Mouse (Mus musculus) limb, embryonic 12.5 days (tissue): Measurements from ENCODE around the gene Tbx20. TPM values are rescaled to one million over a fixed set of nuclear protein-coding genes. Genes with fewer than 3 reads are reported as not detected.

Experiments used
- ATAC-seq: fragments of 200-750 bp; cut with Nextera tagmentation; 2 replicates; pipeline ENCODE4 v1.8.0; 2017; ENCODE audit warnings: low read depth, moderate TSS enrichment; ENCODE audit not compliant: insufficient number of reproducible peaks, insufficient read depth, low FRiP score, low TSS enrichment
- H3K27ac ChIP-seq: fragments of 300-500 bp; sonication (generic); 2 replicates; pipeline ENCODE4 v1.5.1; 2016; ENCODE audit warnings: mild to moderate bottlenecking, moderate library complexity
- H3K27me3 ChIP-seq: fragments of 300-500 bp; sonication (generic); 2 replicates; pipeline ENCODE4 v1.6.1; 2016; ENCODE audit warnings: mild to moderate bottlenecking, moderate library complexity
- H3K36me3 ChIP-seq: fragments of 300-500 bp; sonication (generic); 2 replicates; pipeline ENCODE4 v1.6.1; 2016; ENCODE audit warnings: mild to moderate bottlenecking, moderate library complexity
- H3K4me1 ChIP-seq: fragments of 300-500 bp; sonication (generic); replicated peaks from 2 replicates; pipeline ENCODE4 v1.6.1; 2016
- H3K4me2 ChIP-seq: fragments of 300-500 bp; sonication (generic); 2 replicates; pipeline ENCODE4 v1.6.1; 2016; ENCODE audit warnings: mild to moderate bottlenecking, moderate library complexity
- H3K4me3 ChIP-seq: fragments of 300-500 bp; sonication (generic); replicated peaks from 2 replicates; pipeline ENCODE4 v1.5.1; 2016; ENCODE audit warnings: mild to moderate bottlenecking
- H3K9ac ChIP-seq: fragments of 300-500 bp; sonication (generic); replicated peaks from 2 replicates; pipeline ENCODE4 v1.6.1; 2016; ENCODE audit warnings: mild to moderate bottlenecking, moderate library complexity
- H3K9me3 ChIP-seq: fragments of 300-500 bp; sonication (generic); 2 replicates; pipeline ENCODE4 v1.6.1; 2016; ENCODE audit warnings: mild to moderate bottlenecking, moderate library complexity
- WGBS: fragments of 180-500 bp; shearing (Covaris S2); methylation state at CpG from one replicate; pipeline ENCODE4 v1.1.7; 2016; 5-methylcytosine and 5-hydroxymethylcytosine counted together
- polyA plus RNA-seq: library from polyadenylated mRNA; unstranded; fragments of >200 nt; fragmentation: Nextera tagmentation; extraction: Ambion mirVana; gene quantifications from 2 replicates; pipeline ENCODE4 v1.2.1, GENCODE M21; 2016

The Tbx20 gene
- polyA plus RNA-seq, 1 experiment from 2014 or later: not detected

- no peaks in the 10 kb centered on the region for H3K36me3 ChIP-seq
- no peak overlapping the region for H3K4me2 ChIP-seq
- no peak for ATAC-seq
- no peaks in the 10 kb centered on the region for H3K9me3 ChIP-seq
- H3K4me3 ChIP-seq: no peak overlapping the region
- no peak overlapping the region for H3K27ac ChIP-seq
- H3K9ac ChIP-seq: no peak overlapping the region
- H3K27me3 ChIP-seq: peaks cover 61% of the 10 kb centered on the region
- peaks cover 8% of the 10 kb centered on the region for H3K4me1 ChIP-seq
- 39% methylated on average over 3 of the region's 3 CpGs for WGBS
Observed at GRCm38 (mm10) chr9:24767056-24767455, 7.0 kb downstream of the Tbx20 start.

- no peaks in the 10 kb centered on the region for H3K9me3 ChIP-seq
- H3K4me1 ChIP-seq: peaks cover 6% of the 10 kb centered on the region
- H3K27ac ChIP-seq: no peak overlapping the region
- no peak for ATAC-seq
- no peak overlapping the region for H3K4me3 ChIP-seq
- no peak overlapping the region for H3K9ac ChIP-seq
- H3K4me2 ChIP-seq: no peak overlapping the region
- WGBS: 52% methylated on average over 4 of the region's 4 CpGs
- H3K27me3 ChIP-seq: peaks cover 49% of the 10 kb centered on the region
- no peaks in the 10 kb centered on the region for H3K36me3 ChIP-seq
Observed at GRCm38 (mm10) chr9:24765572-24765971, 8.5 kb downstream of the Tbx20 start.

- WGBS: 32% methylated on average over 4 of the region's 4 CpGs
Observed at GRCm38 (mm10) chr9:24760461-24760860, 13.6 kb downstream of the Tbx20 start.

GRCm38 (mm10) chr9:24744958-24745357, 29.1 kb downstream of the Tbx20 start:
- no peak for ATAC-seq
- no peak overlapping the region for H3K9ac ChIP-seq
- no peaks in the 10 kb centered on the region; the same call in 1 of the 2 replicates for H3K27me3 ChIP-seq
- H3K9me3 ChIP-seq: no peaks in the 10 kb centered on the region
- H3K4me1 ChIP-seq: no peaks in the 10 kb centered on the region
- H3K27ac ChIP-seq: no peak overlapping the region
- H3K36me3 ChIP-seq: no peaks in the 10 kb centered on the region
- 88% methylated on average over 5 of the region's 5 CpGs for WGBS
- no peak overlapping the region for H3K4me3 ChIP-seq
- H3K4me2 ChIP-seq: no peak overlapping the region

More at GRCm38 (mm10) chr9:24760461-24760860, 13.6 kb downstream of the Tbx20 start:
- Histone ChIP-seq H3K4me2 (no peak overlapping the region), H3K9me3 (no peaks in the 10 kb centered on the region), H3K27ac (no peak overlapping the region), H3K36me3 (no peaks in the 10 kb centered on the region), H3K27me3 (peaks cover 18% of the 10 kb centered on the region), H3K9ac (no peak overlapping the region), H3K4me3 (no peak overlapping the region), H3K4me1 (no peaks in the 10 kb centered on the region)
- no peak for ATAC-seq

GRCm38 (mm10) chr9:24701246-24701645, 72.9 kb downstream of the Tbx20 start:
- no peak for ATAC-seq
- peaks cover 11% of the 10 kb centered on the region for H3K27me3 ChIP-seq
- H3K27ac ChIP-seq: no peak overlapping the region
- 0 out of 2 replicates have a peak, but pooled peaks cover 6% of the 10 kb centered on the region for H3K9me3 ChIP-seq
- H3K9ac ChIP-seq: no peak overlapping the region
- H3K4me2 ChIP-seq: no peak overlapping the region
- H3K4me3 ChIP-seq: no peak overlapping the region
- H3K36me3 ChIP-seq: no peaks in the 10 kb centered on the region
- peaks cover 3% of the 10 kb centered on the region; the same call in 1 of the 2 replicates for H3K4me1 ChIP-seq

- no peaks in the 10 kb centered on the region for H3K36me3 ChIP-seq
- H3K9ac ChIP-seq: peak overlapping the region; percentile 46; the same call in 1 of the 2 replicates
- H3K27ac ChIP-seq: no peak overlapping the region
- H3K9me3 ChIP-seq: 0 out of 2 replicates have a peak, but pooled peaks cover 6% of the 10 kb centered on the region
- 12% methylated on average over 9 of the region's 9 CpGs for WGBS
- H3K4me1 ChIP-seq: peaks cover 7% of the 10 kb centered on the region; the same call in 1 of the 2 replicates
- no peak for ATAC-seq
- peaks cover 34% of the 10 kb centered on the region for H3K27me3 ChIP-seq
- peak overlapping the region; percentile 44 for H3K4me3 ChIP-seq
- peak overlapping the region; percentile 77 for H3K4me2 ChIP-seq
Observed at GRCm38 (mm10) chr9:24696405-24696778, 77.7 kb downstream of the Tbx20 start.

GRCm38 (mm10) chr9:24695700-24696404, 78.3 kb downstream of the Tbx20 start, which contains the start of gene Dpy19l2:
Gene Dpy19l2, minus strand, starts transcription at chr9:24696293.
- no peaks in the 10 kb centered on the region for H3K36me3 ChIP-seq
- H3K9ac ChIP-seq: peak within 1 kb of the TSS; percentile 46
- ATAC-seq: peak; percentile 87
- H3K4me3 ChIP-seq: peak within 1 kb of the TSS; percentile 44
- H3K9me3 ChIP-seq: 0 out of 2 replicates have a peak, but pooled peaks cover 6% of the 10 kb centered on the region
- WGBS: under 1% methylated on average over 45 of the region's 45 CpGs
- H3K27ac ChIP-seq: no peak within 1 kb of the TSS
- H3K27me3 ChIP-seq: peaks cover 34% of the 10 kb centered on the region
- H3K4me2 ChIP-seq: peak within 1 kb of the TSS; percentile 77
- H3K4me1 ChIP-seq: peaks cover 7% of the 10 kb centered on the region; the same call in 1 of the 2 replicates

Other genes starting within 250 kb of the Tbx20 start
- gene Cypt4, start 149.1 kb downstream of the Tbx20 start, polyA plus RNA-seq: not detected in 2 replicates
- 0.14 and 0.36 TPM in 2 replicates for gene Dpy19l2, start 78.0 kb downstream of the Tbx20 start, polyA plus RNA-seq